Mouse (Mus musculus): ENCODE measurements around the gene Exoc4. TPM values are rescaled to one million over a fixed set of nuclear protein-coding genes. Genes with fewer than 3 reads are reported as not detected.

Gene Exoc4
- polyA plus RNA-seq, 1 experiment from 2014 or later, result 40.2 TPM

- no peak for ATAC-seq (ENCODE audit: insufficient number of reproducible peaks, insufficient read depth, low FRiP score, low read depth)
Measured at GRCm38 (mm10) chr6:33884141-33884683, 635.3 kb downstream of the Exoc4 start.

GRCm38 (mm10) chr6:33886941-33887340, 638.1 kb downstream of the Exoc4 start:
- Histone ChIP-seq H3K27ac (ENCODE audit: low read length) (no peak overlapping the region), H3K36me3 (ENCODE audit: control insufficient read depth, insufficient read depth, low read length) (no peaks in the 10 kb centered on the region), H3K27me3 (ENCODE audit: control insufficient read depth, insufficient read depth, low read length) (no peaks in the 10 kb centered on the region), H3K4me1 (ENCODE audit: control insufficient read depth, insufficient read depth, low read length) (no peaks in the 10 kb centered on the region), H3K9ac (replicated peaks; ENCODE audit: low read depth, low read length) (no peak overlapping the region), H3K4me2 (replicated peaks; ENCODE audit: low read depth, low read length) (no peak overlapping the region), H3K4me3 (ENCODE audit: low read depth, low read length) (no peak overlapping the region), H3K9me3 (ENCODE audit: control insufficient read depth, low read depth, low read length) (no peaks in the 10 kb centered on the region)
- no peak for ATAC-seq (ENCODE audit: insufficient number of reproducible peaks, insufficient read depth, low FRiP score, low read depth)
- WGBS, result 93% methylated on average over 2 of the region's 2 CpGs

More at GRCm38 (mm10) chr6:33884141-33884683, 635.3 kb downstream of the Exoc4 start:
- Histone ChIP-seq H3K9ac (replicated peaks; ENCODE audit: low read depth, low read length) (no peak overlapping the region), H3K4me3 (ENCODE audit: low read depth, low read length) (no peak overlapping the region), H3K27me3 (ENCODE audit: control insufficient read depth, insufficient read depth, low read length) (no peaks in the 10 kb centered on the region), H3K36me3 (ENCODE audit: control insufficient read depth, insufficient read depth, low read length) (no peaks in the 10 kb centered on the region), H3K27ac (ENCODE audit: low read length) (no peak overlapping the region), H3K4me1 (ENCODE audit: control insufficient read depth, insufficient read depth, low read length) (no peaks in the 10 kb centered on the region), H3K4me2 (replicated peaks; ENCODE audit: low read depth, low read length) (no peak overlapping the region), H3K9me3 (ENCODE audit: control insufficient read depth, low read depth, low read length) (no peaks in the 10 kb centered on the region)
- 79% methylated on average over 9 of the region's 9 CpGs for WGBS

- H3K27ac ChIP-seq (ENCODE audit: low read length), result no peak overlapping the region
- no peak overlapping the region for H3K4me3 ChIP-seq (ENCODE audit: low read depth, low read length)
- no peaks in the 10 kb centered on the region for H3K9me3 ChIP-seq (ENCODE audit: control insufficient read depth, low read depth, low read length)
- no peak overlapping the region for H3K4me2 ChIP-seq (replicated peaks; ENCODE audit: low read depth, low read length)
- no peaks in the 10 kb centered on the region for H3K36me3 ChIP-seq (ENCODE audit: control insufficient read depth, insufficient read depth, low read length)
- H3K4me1 ChIP-seq (ENCODE audit: control insufficient read depth, insufficient read depth, low read length), result no peaks in the 10 kb centered on the region
- H3K9ac ChIP-seq (replicated peaks; ENCODE audit: low read depth, low read length), result no peak overlapping the region
- ATAC-seq (ENCODE audit: insufficient number of reproducible peaks, insufficient read depth, low FRiP score, low read depth), result no peak
- WGBS, result 70% methylated on average over 1 of the region's 1 CpGs
- no peaks in the 10 kb centered on the region for H3K27me3 ChIP-seq (ENCODE audit: control insufficient read depth, insufficient read depth, low read length)
Measured at GRCm38 (mm10) chr6:33890926-33891325, 642.0 kb downstream of the Exoc4 start.

- no peak overlapping the region for H3K9ac ChIP-seq (replicated peaks; ENCODE audit: low read depth, low read length)
- WGBS, result 37% methylated on average over 2 of the region's 2 CpGs
- H3K36me3 ChIP-seq (ENCODE audit: control insufficient read depth, insufficient read depth, low read length), result no peaks in the 10 kb centered on the region
- no peaks in the 10 kb centered on the region for H3K27me3 ChIP-seq (ENCODE audit: control insufficient read depth, insufficient read depth, low read length)
- ATAC-seq (ENCODE audit: insufficient number of reproducible peaks, insufficient read depth, low FRiP score, low read depth), result no peak
- no peaks in the 10 kb centered on the region for H3K9me3 ChIP-seq (ENCODE audit: control insufficient read depth, low read depth, low read length)
- H3K27ac ChIP-seq (ENCODE audit: low read length), result no peak overlapping the region
- no peaks in the 10 kb centered on the region for H3K4me1 ChIP-seq (ENCODE audit: control insufficient read depth, insufficient read depth, low read length)
- H3K4me3 ChIP-seq (ENCODE audit: low read depth, low read length), result no peak overlapping the region
- H3K4me2 ChIP-seq (replicated peaks; ENCODE audit: low read depth, low read length), result no peak overlapping the region
Measured at GRCm38 (mm10) chr6:33892142-33892541, 643.3 kb downstream of the Exoc4 start.

- WGBS, result 87% methylated on average over 5 of the region's 5 CpGs
- H3K27ac ChIP-seq (ENCODE audit: low read length), result no peak overlapping the region
- H3K27me3 ChIP-seq (ENCODE audit: control insufficient read depth, insufficient read depth, low read length), result no peaks in the 10 kb centered on the region
- H3K9ac ChIP-seq (replicated peaks; ENCODE audit: low read depth, low read length), result no peak overlapping the region
- no peaks in the 10 kb centered on the region for H3K4me1 ChIP-seq (ENCODE audit: control insufficient read depth, insufficient read depth, low read length)
- no peaks in the 10 kb centered on the region for H3K9me3 ChIP-seq (ENCODE audit: control insufficient read depth, low read depth, low read length)
- no peak overlapping the region for H3K4me3 ChIP-seq (ENCODE audit: low read depth, low read length)
- H3K36me3 ChIP-seq (ENCODE audit: control insufficient read depth, insufficient read depth, low read length), result no peaks in the 10 kb centered on the region
- ATAC-seq (ENCODE audit: insufficient number of reproducible peaks, insufficient read depth, low FRiP score, low read depth), result no peak
- no peak overlapping the region for H3K4me2 ChIP-seq (replicated peaks; ENCODE audit: low read depth, low read length)
Measured at GRCm38 (mm10) chr6:33899973-33900372, 651.1 kb downstream of the Exoc4 start.

- no peaks in the 10 kb centered on the region for H3K9me3 ChIP-seq (ENCODE audit: control insufficient read depth, low read depth, low read length)
- no peak overlapping the region for H3K4me3 ChIP-seq (ENCODE audit: low read depth, low read length)
- WGBS, result 74% methylated on average over 4 of the region's 4 CpGs
- no peak for ATAC-seq (ENCODE audit: insufficient number of reproducible peaks, insufficient read depth, low FRiP score, low read depth)
- no peak overlapping the region for H3K9ac ChIP-seq (replicated peaks; ENCODE audit: low read depth, low read length)
- H3K27me3 ChIP-seq (ENCODE audit: control insufficient read depth, insufficient read depth, low read length), result no peaks in the 10 kb centered on the region
- H3K4me2 ChIP-seq (replicated peaks; ENCODE audit: low read depth, low read length), result no peak overlapping the region
- H3K36me3 ChIP-seq (ENCODE audit: control insufficient read depth, insufficient read depth, low read length), result no peaks in the 10 kb centered on the region
- H3K27ac ChIP-seq (ENCODE audit: low read length), result no peak overlapping the region
- H3K4me1 ChIP-seq (ENCODE audit: control insufficient read depth, insufficient read depth, low read length), result no peaks in the 10 kb centered on the region
Measured at GRCm38 (mm10) chr6:33900615-33901014, 651.7 kb downstream of the Exoc4 start.

- no peaks in the 10 kb centered on the region for H3K4me1 ChIP-seq (ENCODE audit: control insufficient read depth, insufficient read depth, low read length)
- no peaks in the 10 kb centered on the region for H3K27me3 ChIP-seq (ENCODE audit: control insufficient read depth, insufficient read depth, low read length)
- no peak overlapping the region for H3K4me3 ChIP-seq (ENCODE audit: low read depth, low read length)
- H3K9ac ChIP-seq (replicated peaks; ENCODE audit: low read depth, low read length), result no peak overlapping the region
- WGBS, result 48% methylated on average over 1 of the region's 1 CpGs
- H3K4me2 ChIP-seq (replicated peaks; ENCODE audit: low read depth, low read length), result no peak overlapping the region
- no peak overlapping the region for H3K27ac ChIP-seq (ENCODE audit: low read length)
- H3K36me3 ChIP-seq (ENCODE audit: control insufficient read depth, insufficient read depth, low read length), result no peaks in the 10 kb centered on the region
- ATAC-seq (ENCODE audit: insufficient number of reproducible peaks, insufficient read depth, low FRiP score, low read depth), result no peak
- no peaks in the 10 kb centered on the region for H3K9me3 ChIP-seq (ENCODE audit: control insufficient read depth, low read depth, low read length)
Measured at GRCm38 (mm10) chr6:33905099-33905498, 656.2 kb downstream of the Exoc4 start.

- Histone ChIP-seq H3K9me3 (ENCODE audit: control insufficient read depth, low read depth, low read length) (no peaks in the 10 kb centered on the region), H3K4me3 (ENCODE audit: low read depth, low read length) (no peak overlapping the region), H3K4me2 (replicated peaks; ENCODE audit: low read depth, low read length) (no peak overlapping the region), H3K9ac (replicated peaks; ENCODE audit: low read depth, low read length) (no peak overlapping the region), H3K27ac (ENCODE audit: low read length) (no peak overlapping the region), H3K4me1 (ENCODE audit: control insufficient read depth, insufficient read depth, low read length) (no peaks in the 10 kb centered on the region), H3K36me3 (ENCODE audit: control insufficient read depth, insufficient read depth, low read length) (no peaks in the 10 kb centered on the region), H3K27me3 (ENCODE audit: control insufficient read depth, insufficient read depth, low read length) (no peaks in the 10 kb centered on the region)
- WGBS, result 80% methylated on average over 3 of the region's 3 CpGs
- no peak for ATAC-seq (ENCODE audit: insufficient number of reproducible peaks, insufficient read depth, low FRiP score, low read depth)
Measured at GRCm38 (mm10) chr6:33910671-33911070, 661.8 kb downstream of the Exoc4 start.

- Histone ChIP-seq H3K27me3 (ENCODE audit: control insufficient read depth, insufficient read depth, low read length) (no peaks in the 10 kb centered on the region), H3K4me1 (ENCODE audit: control insufficient read depth, insufficient read depth, low read length) (no peaks in the 10 kb centered on the region), H3K4me3 (ENCODE audit: low read depth, low read length) (no peak overlapping the region), H3K9me3 (ENCODE audit: control insufficient read depth, low read depth, low read length) (no peaks in the 10 kb centered on the region), H3K27ac (ENCODE audit: low read length) (no peak overlapping the region), H3K36me3 (ENCODE audit: control insufficient read depth, insufficient read depth, low read length) (no peaks in the 10 kb centered on the region), H3K4me2 (replicated peaks; ENCODE audit: low read depth, low read length) (no peak overlapping the region), H3K9ac (replicated peaks; ENCODE audit: low read depth, low read length) (no peak overlapping the region)
- ATAC-seq (ENCODE audit: insufficient number of reproducible peaks, insufficient read depth, low FRiP score, low read depth), result no peak
- WGBS, result 82% methylated on average over 5 of the region's 5 CpGs
Measured at GRCm38 (mm10) chr6:33913072-33913471, 664.2 kb downstream of the Exoc4 start.
